Mouse (Mus musculus): ENCODE results near the gene Slc25a29.

- TF ChIP-seq CTCF (IDR thresholded peaks at IDR 0.05; ENCODE audit: borderline replicate concordance, control insufficient read depth, extremely low read depth, insufficient read depth, low read length, poor library complexity) (no peak), POLR2A (IDR thresholded peaks at IDR 0.05; ENCODE audit: control insufficient read depth, extremely low read depth, insufficient read depth, low read length, poor library complexity) (no peak)
These were observed 15.2 kb upstream of the Slc25a29 start for GRCm38 (mm10) chr12:108850886-108851285.
